Mouse (Mus musculus) megakaryocyte, embryonic 14.5 days (primary cell): ENCODE data around the gene Prr7. TPM values are rescaled to one million over a fixed set of nuclear protein-coding genes. Genes with fewer than 3 reads are reported as not detected.

ENCODE experiments used
- H3K27me3 ChIP-seq: replicated peaks from 2 replicates; pipeline ENCODE3; 2012; ENCODE audit warnings: inconsistent platforms
- H3K36me3 ChIP-seq: replicated peaks from 2 replicates; pipeline ENCODE3; 2012; ENCODE audit warnings: low read length, inconsistent platforms, mixed read lengths
- H3K4me1 ChIP-seq: 2 replicates; pipeline ENCODE4 v1.6.1; 2012; ENCODE audit warnings: inconsistent platforms
- H3K4me3 ChIP-seq: replicated peaks from 2 replicates; pipeline ENCODE3; 2012; ENCODE audit warnings: moderate library complexity, mild to moderate bottlenecking, inconsistent platforms
- H3K9me3 ChIP-seq: 2 replicates; pipeline ENCODE4 v1.6.1; 2012; ENCODE audit warnings: inconsistent platforms
- FLI1 ChIP-seq: IDR thresholded peaks from 2 replicates; pipeline ENCODE4 v1.6.1; 2012; ENCODE audit warnings: low read length, inconsistent platforms, mixed read lengths
- GATA1 ChIP-seq: IDR thresholded peaks from 3 replicates; pipeline ENCODE4 v1.6.1; 2012; ENCODE audit warnings: mixed read lengths, low read length, inconsistent platforms, borderline replicate concordance
- polyA plus RNA-seq: library from polyadenylated mRNA; stranded (reverse); fragments of >175 nt; gene quantifications from 2 replicates; pipeline ENCODE4 v1.2.3, GENCODE M21; 2012; ENCODE audit warnings: low replicate concordance; ENCODE audit not compliant: insufficient read depth

Prr7 gene
- polyA plus RNA-seq, 1 experiment, result 5.3 TPM

DNA sequence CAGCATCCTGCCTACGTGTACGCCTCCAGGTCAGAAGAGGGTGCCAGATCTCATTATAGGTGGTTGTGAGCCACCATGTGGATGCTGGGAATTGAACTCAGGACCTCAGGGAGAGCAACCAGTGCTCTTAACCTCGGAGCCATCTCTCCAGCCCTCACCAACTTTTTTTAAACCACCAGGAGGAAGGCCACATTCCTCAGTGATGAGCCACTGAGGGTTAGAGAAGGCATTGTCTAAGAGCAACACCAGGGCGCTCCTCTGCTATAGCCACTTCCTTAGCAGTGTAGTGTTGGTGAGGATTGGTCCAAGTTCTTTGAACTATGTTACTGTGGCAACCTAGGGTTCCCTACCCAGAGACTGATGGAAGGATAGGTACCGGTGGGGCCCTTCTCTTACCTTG lies 11.7 kb downstream of the Prr7 start:
- Histone ChIP-seq H3K4me1 (peaks cover 59% of the 10 kb centered on the region), H3K27me3 (peaks cover 77% of the 10 kb centered on the region), H3K36me3 (no peaks in the 10 kb centered on the region), H3K9me3 (peaks cover 17% of the 10 kb centered on the region), H3K4me3 (no peak overlapping the region)
- TF ChIP-seq GATA1 (no peak), FLI1 (no peak)

DNA sequence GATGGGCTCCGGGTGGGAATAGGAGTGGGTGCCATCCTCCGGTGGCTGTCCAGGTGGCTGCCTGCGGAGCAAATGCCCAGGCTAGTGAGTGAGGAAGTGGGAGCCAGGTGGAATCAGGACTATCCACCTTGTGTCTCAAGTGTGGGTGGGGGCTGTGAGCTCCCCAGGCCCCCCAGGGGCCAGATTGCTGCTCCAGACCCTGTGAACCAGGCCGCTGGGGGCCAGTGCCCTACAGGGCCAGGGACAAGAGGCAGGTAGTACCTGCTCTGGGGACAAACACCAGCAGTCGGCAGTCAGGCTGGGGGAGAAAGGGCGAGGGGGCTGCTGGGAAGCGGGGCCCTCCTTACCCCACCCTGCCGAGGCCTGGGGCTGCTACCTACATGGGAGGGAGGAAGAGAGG lies 12.2 kb downstream of the Prr7 start:
- TF ChIP-seq GATA1, result no peak
- TF ChIP-seq FLI1, result no peak
- Histone ChIP-seq H3K27me3 (peaks cover 76% of the 10 kb centered on the region), H3K4me1 (peaks cover 54% of the 10 kb centered on the region)

DNA sequence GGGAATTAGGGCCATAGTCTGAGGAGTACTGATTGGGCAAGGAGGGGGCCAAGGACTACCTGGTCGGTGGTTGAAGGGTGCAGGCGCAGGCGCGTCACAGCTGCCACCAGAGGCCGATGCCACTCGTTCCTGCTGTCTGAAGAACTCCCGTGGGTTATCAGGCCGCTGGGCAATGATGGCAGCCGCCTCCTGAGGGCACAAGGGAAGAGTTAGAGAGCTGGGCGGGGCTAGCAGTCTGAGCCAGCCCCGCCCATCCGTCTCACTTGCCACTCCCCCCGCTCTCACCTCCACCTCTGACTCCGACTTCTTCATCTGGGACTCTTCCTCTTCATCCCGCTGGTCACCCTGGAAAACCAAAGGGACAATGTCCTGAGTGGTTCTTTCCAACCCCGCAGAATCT lies 13.4 kb downstream of the Prr7 start:
- H3K9me3 ChIP-seq, result peaks cover 17% of the 10 kb centered on the region
- no peak for TF ChIP-seq GATA1
- TF ChIP-seq FLI1, result no peak
- H3K4me3 ChIP-seq, result no peak overlapping the region
- H3K4me1 ChIP-seq, result peaks cover 42% of the 10 kb centered on the region
- H3K36me3 ChIP-seq, result no peaks in the 10 kb centered on the region
- peaks cover 76% of the 10 kb centered on the region for H3K27me3 ChIP-seq

More for the DNA sequence above, 12.2 kb downstream of the Prr7 start:
- H3K9me3 ChIP-seq, result peaks cover 17% of the 10 kb centered on the region
- H3K36me3 ChIP-seq, result no peaks in the 10 kb centered on the region
- H3K4me3 ChIP-seq, result no peak overlapping the region

DNA sequence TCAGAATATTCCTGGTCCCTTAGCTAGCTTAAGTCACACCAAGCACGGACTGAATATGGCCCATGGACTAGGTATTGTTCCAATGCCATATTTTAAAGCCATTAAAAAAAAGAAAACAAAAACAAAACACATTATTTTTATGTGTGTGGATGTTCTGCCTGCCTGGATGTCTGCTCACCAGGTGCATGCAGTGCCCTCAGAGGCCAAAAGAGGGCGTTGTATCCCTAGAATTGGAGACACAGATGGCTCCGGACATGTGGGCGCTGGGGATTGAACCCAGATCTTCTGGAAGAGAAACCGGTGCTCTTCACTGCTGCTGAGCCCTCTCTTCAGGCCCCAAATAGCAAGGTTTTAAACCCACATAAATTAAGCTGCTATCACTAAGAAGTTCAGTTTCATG lies 14.0 kb downstream of the Prr7 start:
- Histone ChIP-seq H3K36me3 (no peaks in the 10 kb centered on the region), H3K4me3 (no peak overlapping the region), H3K4me1 (peaks cover 38% of the 10 kb centered on the region), H3K27me3 (peaks cover 76% of the 10 kb centered on the region), H3K9me3 (peaks cover 17% of the 10 kb centered on the region)
- TF ChIP-seq GATA1 (no peak), FLI1 (no peak)

DNA sequence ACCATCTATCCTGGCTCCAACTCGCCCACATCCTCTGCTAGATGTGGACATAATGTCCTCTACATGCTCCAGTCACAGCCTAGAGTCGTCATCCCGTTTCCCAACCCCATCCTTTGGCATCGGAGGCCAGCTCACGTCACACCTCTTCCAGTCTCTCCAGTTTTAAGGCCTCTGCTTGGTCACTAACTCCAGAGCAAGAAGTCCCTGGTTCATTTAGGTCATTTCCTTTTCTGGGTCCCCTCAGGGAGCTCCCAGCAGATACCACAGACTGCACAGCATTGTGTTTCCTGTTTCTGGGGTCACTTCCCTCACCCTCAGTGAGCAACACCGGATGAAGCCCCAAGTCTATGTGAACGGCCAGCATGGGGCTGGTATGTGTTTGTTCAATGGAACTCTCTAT lies 14.9 kb downstream of the Prr7 start:
- peaks cover 76% of the 10 kb centered on the region for H3K27me3 ChIP-seq

DNA sequence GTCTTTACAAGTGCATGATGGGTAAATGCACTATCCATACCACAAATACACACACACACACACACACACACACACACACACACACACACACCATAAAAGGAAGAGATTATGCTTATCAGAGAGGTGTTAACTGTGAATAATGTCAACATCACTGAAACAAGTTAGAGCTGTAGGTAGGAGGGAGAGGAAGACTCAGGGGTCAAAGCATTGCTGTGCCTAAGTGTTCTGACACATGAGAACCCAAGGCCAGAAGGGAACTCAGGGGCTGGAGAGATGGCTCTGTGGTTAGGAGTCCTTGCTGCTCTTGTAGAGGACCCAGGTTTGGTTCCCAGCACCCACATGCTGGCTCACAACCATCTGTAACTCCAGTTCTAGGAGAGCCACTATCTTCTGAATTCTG lies 15.9 kb downstream of the Prr7 start:
- peaks cover 16% of the 10 kb centered on the region for H3K9me3 ChIP-seq
- no peaks in the 10 kb centered on the region for H3K36me3 ChIP-seq
- H3K4me1 ChIP-seq, result peaks cover 51% of the 10 kb centered on the region
- no peak overlapping the region for H3K4me3 ChIP-seq
- TF ChIP-seq GATA1 (no peak), FLI1 (no peak)
- H3K27me3 ChIP-seq, result peaks cover 76% of the 10 kb centered on the region

More for the DNA sequence above, 14.9 kb downstream of the Prr7 start:
- Histone ChIP-seq H3K4me1 (peaks cover 46% of the 10 kb centered on the region), H3K9me3 (peaks cover 17% of the 10 kb centered on the region), H3K4me3 (peak overlapping the region; percentile 24), H3K36me3 (no peaks in the 10 kb centered on the region)
- TF ChIP-seq GATA1 (no peak), FLI1 (no peak)

DNA sequence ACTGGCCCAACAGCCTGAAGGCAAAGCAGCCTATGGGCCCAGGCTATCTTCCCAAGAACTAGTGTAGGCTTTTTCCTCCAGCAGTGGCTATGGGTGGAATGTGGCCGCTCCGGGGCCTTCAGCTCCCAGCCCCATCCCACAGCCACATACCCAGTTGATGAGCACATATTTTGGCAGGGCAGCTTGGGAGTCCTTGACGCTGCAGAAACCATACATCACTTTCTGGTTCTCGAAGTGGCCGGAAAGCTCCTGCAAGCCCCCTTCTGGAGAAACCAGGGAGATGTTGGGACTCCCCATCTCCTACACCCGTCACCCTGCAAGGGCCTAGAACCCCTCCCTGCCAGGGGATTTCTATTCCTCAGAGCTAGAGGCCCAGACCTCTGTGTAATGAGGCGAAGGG lies 18.5 kb downstream of the Prr7 start:
- H3K36me3 ChIP-seq, result no peaks in the 10 kb centered on the region
- no peak for TF ChIP-seq FLI1
- TF ChIP-seq GATA1, result no peak
- H3K27me3 ChIP-seq, result peaks cover 76% of the 10 kb centered on the region
- H3K4me3 ChIP-seq, result no peak overlapping the region
- H3K9me3 ChIP-seq, result peaks cover 5% of the 10 kb centered on the region
- peaks cover 61% of the 10 kb centered on the region for H3K4me1 ChIP-seq

DNA sequence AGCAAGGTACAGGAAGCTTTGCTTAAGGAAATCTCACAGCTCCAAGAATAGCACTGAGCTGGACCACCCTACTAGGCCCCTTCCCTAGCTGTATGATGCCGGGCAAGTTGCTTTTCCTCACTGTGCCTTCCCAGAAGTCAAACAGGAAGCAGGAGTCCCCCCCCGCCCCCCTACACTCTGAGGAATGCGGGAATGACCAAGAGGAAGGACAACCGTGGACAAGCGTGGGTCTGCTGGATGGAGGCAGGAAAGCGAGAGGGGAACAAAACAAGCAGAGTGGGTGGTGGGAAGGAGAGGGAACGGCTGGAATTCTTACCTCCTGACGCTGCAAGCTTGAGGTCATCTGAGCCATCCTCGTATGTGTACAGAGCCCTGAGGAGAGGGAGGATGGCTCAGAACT lies 19.0 kb downstream of the Prr7 start:
- Histone ChIP-seq H3K4me1 (peaks cover 61% of the 10 kb centered on the region), H3K36me3 (no peaks in the 10 kb centered on the region), H3K27me3 (peaks cover 81% of the 10 kb centered on the region), H3K4me3 (no peak overlapping the region), H3K9me3 (peaks cover 5% of the 10 kb centered on the region)
- no peak for TF ChIP-seq FLI1
- no peak for TF ChIP-seq GATA1

DNA sequence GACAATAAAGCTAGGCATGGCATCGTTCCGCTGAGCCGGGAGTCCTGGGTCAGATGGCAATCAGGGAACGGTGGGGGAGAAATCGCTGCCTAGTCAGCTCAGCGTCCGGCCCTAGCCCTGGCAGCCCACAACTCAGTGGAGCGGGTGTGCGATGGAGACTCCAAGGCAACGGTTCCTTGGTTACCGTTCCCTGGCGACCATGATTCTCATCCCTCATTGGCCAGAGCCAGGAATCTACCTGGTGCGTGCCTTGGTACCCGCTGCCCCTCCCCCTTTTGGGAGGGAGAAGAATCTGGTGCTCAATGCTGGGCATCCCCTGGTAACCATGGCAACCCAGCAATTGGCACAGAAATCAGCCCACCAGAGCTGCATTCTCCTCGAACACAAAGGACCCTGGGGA lies 19.5 kb downstream of the Prr7 start:
- Histone ChIP-seq H3K27me3 (peaks cover 86% of the 10 kb centered on the region), H3K4me1 (peaks cover 60% of the 10 kb centered on the region), H3K4me3 (no peak overlapping the region), H3K9me3 (peaks cover 5% of the 10 kb centered on the region), H3K36me3 (no peaks in the 10 kb centered on the region)
- TF ChIP-seq GATA1 (no peak), FLI1 (no peak)

DNA sequence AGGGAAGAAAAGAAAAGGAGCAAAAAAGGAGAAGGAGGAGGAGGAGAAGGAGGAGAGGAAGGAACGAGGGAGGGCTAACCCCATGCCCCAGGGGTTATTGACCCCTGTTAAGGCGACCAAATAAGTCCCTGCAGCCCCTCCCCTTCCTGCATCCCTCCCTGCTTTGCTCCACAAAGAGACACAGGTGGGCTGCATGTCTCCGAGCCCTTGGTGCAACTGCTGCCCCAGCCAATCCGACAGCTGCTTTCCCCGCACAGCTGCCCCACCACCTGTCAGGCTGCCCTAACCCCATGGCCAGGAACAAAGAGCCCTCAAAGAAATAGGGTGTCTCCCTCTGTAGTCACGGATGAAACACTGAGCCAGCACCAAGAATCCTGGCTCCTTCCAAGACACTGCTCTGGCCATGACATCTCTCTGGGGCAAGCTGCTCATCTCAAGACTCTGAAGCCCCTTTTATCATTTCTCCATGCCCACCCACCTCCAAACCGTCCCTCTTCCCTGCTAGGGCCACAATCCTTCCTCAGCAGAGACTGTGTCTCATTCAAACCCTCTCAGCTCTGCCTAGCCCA lies 20.5 kb downstream of the Prr7 start:
- Histone ChIP-seq H3K36me3 (no peaks in the 10 kb centered on the region), H3K9me3 (peaks cover 11% of the 10 kb centered on the region), H3K27me3 (peaks cover 96% of the 10 kb centered on the region), H3K4me3 (no peak overlapping the region), H3K4me1 (peaks cover 50% of the 10 kb centered on the region)
- TF ChIP-seq GATA1 (no peak), FLI1 (no peak)
